Mouse (Mus musculus): ENCODE data around the gene Pex14.

Gene Pex14

DNA sequence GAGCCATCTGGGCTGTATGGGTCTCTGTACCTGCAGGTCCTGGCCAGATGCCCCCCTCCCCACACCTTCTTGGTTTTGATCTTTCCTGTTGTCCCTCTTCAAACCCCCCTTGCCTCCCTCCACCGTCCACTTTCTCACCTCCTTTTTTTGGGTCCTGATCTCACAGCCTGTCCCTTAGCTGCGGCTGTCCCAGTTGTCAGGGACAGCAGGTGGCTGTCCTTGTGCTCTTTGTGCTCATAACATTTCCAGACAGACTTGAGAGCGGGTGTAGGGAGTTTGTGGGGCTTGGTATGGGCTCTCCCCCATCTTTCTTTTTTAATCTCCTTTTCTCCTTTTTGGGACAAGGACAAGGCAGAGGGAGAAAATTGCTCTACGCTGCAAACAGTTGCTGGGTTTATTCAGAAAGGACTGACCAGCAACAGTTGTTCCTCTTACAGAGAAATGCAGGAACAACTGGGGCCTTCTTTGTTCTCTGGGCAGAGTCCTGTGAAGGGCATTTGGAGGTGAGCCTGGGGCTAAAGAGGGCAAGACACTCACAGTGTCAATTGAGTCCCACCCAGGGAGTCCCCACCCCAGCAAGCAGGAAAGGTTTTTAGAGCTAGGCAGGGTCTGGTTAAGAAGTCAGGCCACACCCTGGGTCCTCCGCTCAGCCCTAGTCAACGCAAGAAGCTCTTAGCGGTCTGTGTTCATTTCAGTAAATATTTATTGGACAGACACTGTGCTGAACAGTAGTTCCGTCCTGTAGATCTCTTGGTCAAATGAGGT, 186.7 kb downstream of the Pex14 start:
- DNase-seq = no peak

DNA sequence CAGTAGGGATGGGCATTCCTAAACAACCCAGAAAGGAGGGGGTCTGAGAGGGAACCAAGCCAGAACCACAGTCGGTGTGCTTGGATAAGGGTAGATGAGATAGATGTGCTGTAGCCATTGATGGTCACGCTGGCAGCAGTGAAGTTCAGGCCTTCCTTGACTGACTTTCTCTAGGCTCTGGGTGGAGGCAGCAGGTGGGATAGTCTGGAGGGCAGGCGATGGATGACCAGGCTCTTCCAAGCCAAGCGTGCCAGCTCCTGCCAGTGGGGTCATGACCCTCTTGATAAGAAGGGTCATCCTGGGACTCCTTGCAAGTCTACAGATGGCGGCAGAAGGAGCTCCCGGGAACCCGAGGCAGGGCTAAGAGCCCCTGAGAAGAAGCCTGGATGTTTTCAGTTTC, 187.5 kb downstream of the Pex14 start:
- DNase-seq = no peak
